Mouse (Mus musculus) brain, embryonic 14.5 days (tissue): ENCODE measurements at regions not wholly inside any gene's neighbourhood (a gene's known extent, or its start where the extent isn't known, plus 50 kb on each side); places are given as distances from the start of the nearest gene placed in this dataset.

Source experiments
- CTCF ChIP-seq: fragments of 200-500 bp; IDR thresholded peaks from 2 replicates; pipeline ENCODE4 v1.5.1; 2012; ENCODE audit warnings: inconsistent platforms, mild to moderate bottlenecking, moderate library complexity, borderline replicate concordance; ENCODE audit not compliant: insufficient read depth, insufficient read length; ENCODE audit errors: extremely low read depth
- POLR2A ChIP-seq: fragments of 200-500 bp; IDR thresholded peaks from 2 replicates; pipeline ENCODE4 v1.6.1; 2012; ENCODE audit warnings: mild to moderate bottlenecking, inconsistent platforms, borderline replicate concordance; ENCODE audit not compliant: poor library complexity, insufficient read depth, insufficient read length, severe bottlenecking; ENCODE audit errors: extremely low read depth

DNA sequence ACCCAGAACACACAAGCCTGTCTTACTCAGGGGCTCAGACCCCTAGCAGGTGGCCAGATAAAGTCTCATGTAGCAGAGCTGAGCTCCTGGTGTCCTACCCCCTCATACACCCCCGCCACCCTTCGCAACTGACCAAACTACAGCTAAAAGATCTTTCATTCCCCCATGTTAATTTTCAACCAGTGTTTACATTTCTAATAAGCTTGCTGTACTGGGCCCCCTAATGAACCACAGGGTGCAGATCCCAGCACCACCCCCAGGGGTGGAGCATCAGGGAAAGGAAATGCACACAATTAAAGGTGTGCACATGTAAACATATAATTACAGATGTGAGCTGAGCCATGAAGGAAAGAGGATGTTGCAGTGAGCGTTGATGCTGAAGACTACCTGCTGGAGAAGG, 54.6 kb upstream of the Stx16 start:
- TF ChIP-seq POLR2A (no peak), CTCF (no peak)
